Mouse (Mus musculus) midbrain, postnatal 0 days (tissue): ENCODE data around the gene Mefv. TPM values are rescaled to one million over a fixed set of nuclear protein-coding genes. Genes with fewer than 3 reads are reported as not detected.
"Not testable (repeated sequence)": the region's sequence is repeated elsewhere in the genome, so short reads cannot be mapped to it uniquely, and the experiment has no call there.

ENCODE experiments used
- ATAC-seq: fragments of 200-750 bp; cut with Nextera tagmentation; 2 replicates; pipeline ENCODE4 v1.8.0; 2017; ENCODE audit warnings: moderate number of reproducible peaks, mild to moderate bottlenecking, moderate TSS enrichment, moderate library complexity; ENCODE audit not compliant: low FRiP score
- DNase-seq: peaks from one replicate; pipeline ENCODE4 v3.0.0-alpha.2; 2015; ENCODE audit warnings: low spot score
- H3K27ac ChIP-seq: fragments of 300-500 bp; sonication (generic); 2 replicates; pipeline ENCODE4 v1.5.1; 2014; ENCODE audit warnings: low read depth, mild to moderate bottlenecking, low read length, mixed read lengths
- H3K27me3 ChIP-seq: fragments of 300-500 bp; sonication (generic); 2 replicates; pipeline ENCODE4 v1.6.1; 2014; ENCODE audit warnings: low read length, control low read depth, mixed read lengths; ENCODE audit not compliant: insufficient read depth
- H3K36me3 ChIP-seq: fragments of 300-500 bp; sonication (generic); 2 replicates; pipeline ENCODE4 v1.6.1; 2014; ENCODE audit warnings: low read length, control low read depth, mixed read lengths; ENCODE audit not compliant: insufficient read depth
- H3K4me1 ChIP-seq: fragments of 300-500 bp; sonication (generic); 2 replicates; pipeline ENCODE4 v1.6.1; 2014; ENCODE audit warnings: mild to moderate bottlenecking, control low read depth, antibody characterized with exemption, low read length, mixed read lengths; ENCODE audit not compliant: insufficient read depth
- H3K4me2 ChIP-seq: fragments of 300-500 bp; sonication (generic); 2 replicates; pipeline ENCODE4 v1.6.1; 2014; ENCODE audit warnings: low read depth, mild to moderate bottlenecking, low read length, mixed read lengths; ENCODE audit not compliant: poor library complexity, severe bottlenecking
- H3K4me3 ChIP-seq: fragments of 300-500 bp; sonication (generic); 2 replicates; pipeline ENCODE4 v1.5.1; 2014; ENCODE audit warnings: low read depth, mild to moderate bottlenecking, low read length, moderate library complexity
- H3K9ac ChIP-seq: fragments of 300-500 bp; sonication (generic); replicated peaks from 2 replicates; pipeline ENCODE4 v1.6.1; 2014; ENCODE audit warnings: mild to moderate bottlenecking, low read length, moderate library complexity, mixed read lengths; ENCODE audit not compliant: poor library complexity, severe bottlenecking
- H3K9me3 ChIP-seq: fragments of 300-500 bp; sonication (generic); 2 replicates; pipeline ENCODE4 v1.6.1; 2016; ENCODE audit warnings: low read length, control low read depth
- CTCF ChIP-seq: IDR thresholded peaks from 2 replicates; pipeline ENCODE4 v1.5.1; 2016; ENCODE audit warnings: antibody characterized with exemption, mild to moderate bottlenecking
- WGBS: fragments of 180-500 bp; shearing (Covaris S2); extraction: QIAGEN DNeasy Blood & Tissue Kit; methylation state at CpG from one replicate; pipeline ENCODE4 v1.1.7; 2014; 5-methylcytosine and 5-hydroxymethylcytosine counted together
- polyA plus RNA-seq: library from polyadenylated mRNA; unstranded; fragments of >200 nt; fragmentation: Nextera tagmentation; extraction: Ambion mirVana; gene quantifications from 2 replicates; pipeline ENCODE4 v1.2.1, GENCODE M21; 2015
- total RNA-seq: library from RNA; depleted of rRNA; stranded (reverse); fragments of >200 nt; gene quantifications from 2 replicates; pipeline ENCODE4 v1.2.3, GENCODE M21; 2014; rRNA removed

The Mefv gene
- total and polyA plus RNA-seq, 2 experiments from 2014 or later, result not detected

DNA sequence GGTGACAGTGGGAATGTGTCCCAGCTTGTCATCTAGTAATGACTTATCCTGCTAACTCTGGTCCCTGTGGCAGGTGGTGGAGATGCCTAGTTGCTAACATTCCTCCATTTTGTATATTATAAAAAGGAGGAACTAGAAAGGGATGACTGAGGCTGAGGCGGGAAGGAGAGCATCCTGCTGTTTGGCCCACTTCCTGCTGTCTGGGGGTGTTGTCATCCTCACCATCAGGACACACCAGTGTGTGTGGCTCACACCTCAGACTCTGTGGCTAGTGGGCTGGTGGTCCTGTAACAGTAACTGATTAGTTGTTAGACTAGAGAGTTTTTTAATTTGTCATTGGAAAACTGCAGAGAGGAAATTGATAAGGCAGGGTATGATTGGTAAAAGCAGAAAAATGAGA is 17.0 kb downstream of the Mefv start:
- Histone ChIP-seq H3K27ac (no peak overlapping the region), H3K4me1 (no peaks in the 10 kb centered on the region), H3K4me2 (no peak overlapping the region), H3K4me3 (no peak overlapping the region), H3K9ac (no peak overlapping the region), H3K36me3 (no peaks in the 10 kb centered on the region), H3K9me3 (peaks cover 4% of the 10 kb centered on the region; the same call in 1 of the 2 replicates), H3K27me3 (no peaks in the 10 kb centered on the region)
- WGBS, result 43% methylated on average over 1 of the region's 1 CpGs
- ATAC-seq, result no peak
- no peak for DNase-seq
- TF ChIP-seq CTCF, result no peak

DNA sequence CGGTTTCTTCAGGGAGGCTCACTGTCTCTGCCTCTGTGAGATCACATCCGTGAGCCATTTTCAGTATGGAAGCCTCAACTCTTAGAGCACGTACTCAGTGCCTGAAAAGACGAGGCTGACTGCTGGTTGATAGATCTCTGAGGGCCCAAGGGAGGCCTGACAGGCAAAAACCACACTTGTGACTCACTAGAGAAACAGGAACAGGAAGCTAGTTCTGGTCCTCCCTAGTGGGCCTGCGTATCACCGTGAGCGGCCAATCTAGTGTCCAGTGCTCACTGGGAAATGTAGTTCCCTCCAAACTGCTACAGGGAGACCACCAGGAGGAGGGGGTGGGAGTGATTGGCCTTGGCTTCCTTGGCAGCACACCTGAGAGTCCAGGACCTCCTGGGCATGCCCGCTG is 18.6 kb downstream of the Mefv start:
- TF ChIP-seq CTCF, result no peak
- H3K4me2 ChIP-seq, result no peak overlapping the region
- peaks cover 4% of the 10 kb centered on the region; the same call in 1 of the 2 replicates for H3K9me3 ChIP-seq
- ATAC-seq (no peak), DNase-seq (no peak)
- no peak overlapping the region for H3K9ac ChIP-seq
- H3K4me3 ChIP-seq, result no peak overlapping the region
- H3K4me1 ChIP-seq, result no peaks in the 10 kb centered on the region
- H3K27me3 ChIP-seq, result no peaks in the 10 kb centered on the region
- 82% methylated on average over 8 of the region's 8 CpGs for WGBS
- no peak overlapping the region for H3K27ac ChIP-seq
- H3K36me3 ChIP-seq, result no peaks in the 10 kb centered on the region

DNA sequence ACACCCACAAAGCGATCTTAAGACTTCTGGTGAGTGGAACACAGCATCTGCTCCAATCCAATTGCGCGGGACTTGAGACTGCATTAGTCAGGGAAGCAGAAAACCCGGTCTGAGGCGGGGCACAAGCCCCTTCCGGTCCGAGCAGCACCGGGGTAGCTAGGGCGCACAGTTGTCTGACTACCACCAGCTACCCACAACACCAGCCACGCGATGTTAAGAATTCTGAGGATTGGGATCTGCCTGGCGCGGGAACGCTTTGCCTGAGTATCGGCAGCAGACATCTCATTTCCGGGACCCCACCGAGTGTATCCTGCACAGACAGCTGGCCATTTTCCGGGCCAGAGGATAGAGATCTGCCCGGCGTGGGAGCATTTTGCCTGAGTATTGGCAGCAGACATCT is 28.3 kb downstream of the Mefv start:
- H3K27ac ChIP-seq, H3K27me3 ChIP-seq, H3K9ac ChIP-seq, H3K36me3 ChIP-seq, H3K4me3 ChIP-seq, H3K9me3 ChIP-seq, DNase-seq, H3K4me1 ChIP-seq, ATAC-seq, H3K4me2 ChIP-seq: not testable (repeated sequence)
- WGBS, result 64% methylated on average over 20 of the region's 20 CpGs

Other genes with a start within 250 kb of the Mefv start
- gene Olfr161, start 127.1 kb downstream of the Mefv start, total RNA-seq, result not detected in 2 replicates
- not detected in 2 replicates for gene Olfr161, start 127.1 kb downstream of the Mefv start, polyA plus RNA-seq
- 22.9 and 27.9 TPM in 2 replicates for gene Zfp263, start 26.0 kb upstream of the Mefv start, total RNA-seq
- gene Zfp263, start 26.0 kb upstream of the Mefv start, polyA plus RNA-seq, result 36.2 and 39.4 TPM in 2 replicates
- gene Olfr15, start 112.8 kb upstream of the Mefv start, total RNA-seq, result not detected in 2 replicates
- not detected in 2 replicates for gene Olfr15, start 112.8 kb upstream of the Mefv start, polyA plus RNA-seq
- gene Zfp174, start 129.2 kb upstream of the Mefv start, total RNA-seq, result 3.8 and 4.0 TPM in 2 replicates
- 1.9 and 2.0 TPM in 2 replicates for gene Zfp174, start 129.2 kb upstream of the Mefv start, polyA plus RNA-seq
- gene Naa60, start 154.3 kb upstream of the Mefv start, total RNA-seq, result 87.9 and 95.8 TPM in 2 replicates
- 102 and 106 TPM in 2 replicates for gene Naa60, start 154.3 kb upstream of the Mefv start, polyA plus RNA-seq
- 43.4 and 53.9 TPM in 2 replicates for gene Zfp597, start 166.5 kb upstream of the Mefv start, total RNA-seq
- 12.6 and 14.9 TPM in 2 replicates for gene Zfp597, start 166.5 kb upstream of the Mefv start, polyA plus RNA-seq
- gene Gm20695, start 166.6 kb upstream of the Mefv start, total RNA-seq, result 0.93 TPM in 1 of 2 replicates, not detected in the other
- 1.6 and 2.8 TPM in 2 replicates for gene Gm20695, start 166.6 kb upstream of the Mefv start, polyA plus RNA-seq
- 8.9 and 9.9 TPM in 2 replicates for gene 1700037C18Rik, start 190.6 kb upstream of the Mefv start, total RNA-seq
- 13.3 and 13.4 TPM in 2 replicates for gene 1700037C18Rik, start 190.6 kb upstream of the Mefv start, polyA plus RNA-seq
- gene Cluap1, start 190.7 kb upstream of the Mefv start, total RNA-seq, result 24.7 and 30.1 TPM in 2 replicates
- gene Cluap1, start 190.7 kb upstream of the Mefv start, polyA plus RNA-seq, result 44.9 and 49.6 TPM in 2 replicates